Mouse (Mus musculus) MEL (cell line): ENCODE data around the gene Klra3. TPM values are rescaled to one million over a fixed set of nuclear protein-coding genes. Genes with fewer than 3 reads are reported as not detected.

ENCODE experiments used
- DNase-seq: peaks from one replicate; pipeline ENCODE4 v3.0.0; 2011; ENCODE audit warnings: low read depth, low spot score
- H3K27ac ChIP-seq: 2 replicates; pipeline ENCODE4 v1.5.1; 2012; ENCODE audit warnings: low read depth, mild to moderate bottlenecking, control low read depth, low read length, moderate library complexity; ENCODE audit not compliant: control insufficient read depth
- H3K27me3 ChIP-seq, 2 experiments: fragments of 150-350 bp in 1 of 2; sonication (generic) in 1 of 2; 2 replicates each; pipeline ENCODE4 v1.6.1; 2012; ENCODE audit warnings: low read length in 2 of 2, mild to moderate bottlenecking in 2 of 2, improper control_type of control experiment in 1 of 2, moderate library complexity in 1 of 2; ENCODE audit not compliant: insufficient read depth in 2 of 2, control insufficient read depth in 1 of 2
- H3K36me3 ChIP-seq, 2 experiments: 2 replicates each; pipeline ENCODE4 v1.6.1; 2012 to 2014; ENCODE audit warnings: low read length in 2 of 2, improper control_type of control experiment in 1 of 2, inconsistent platforms in 1 of 2, mild to moderate bottlenecking in 1 of 2; ENCODE audit not compliant: insufficient read depth in 2 of 2, control insufficient read depth in 1 of 2
- H3K4me1 ChIP-seq, 2 experiments: fragments of 150-350 bp in 1 of 2; sonication (generic) in 1 of 2; 2 replicates each; pipeline ENCODE4 v1.6.1; 2012; ENCODE audit warnings: low read length in 2 of 2, improper control_type of control experiment in 1 of 2, mild to moderate bottlenecking in 1 of 2; ENCODE audit not compliant: insufficient read depth in 2 of 2, control insufficient read depth in 1 of 2
- H3K4me3 ChIP-seq, 2 experiments: fragments of 150-350 bp in 1 of 2; sonication (generic) in 1 of 2; 2 replicates each; pipeline ENCODE4 v1.5.1; 2012; ENCODE audit warnings: low read depth in 2 of 2, low read length in 2 of 2, mild to moderate bottlenecking in 2 of 2, moderate library complexity in 2 of 2, control low read depth in 1 of 2, improper control_type of control experiment in 1 of 2; ENCODE audit not compliant: control insufficient read depth in 1 of 2, insufficient read depth in 1 of 2
- H3K79me2 ChIP-seq: 2 replicates; pipeline ENCODE4 v1.6.1; 2012; ENCODE audit warnings: mild to moderate bottlenecking, low read length, moderate library complexity; ENCODE audit not compliant: control insufficient read depth, poor library complexity, insufficient read depth
- H3K9ac ChIP-seq: 2 replicates; pipeline ENCODE4 v1.6.1; 2012; ENCODE audit warnings: low read depth, mild to moderate bottlenecking, control low read depth, low read length, moderate library complexity; ENCODE audit not compliant: control insufficient read depth, poor library complexity, severe bottlenecking
- H3K9me3 ChIP-seq: fragments of 150-350 bp; sonication (generic); replicated peaks from 2 replicates; pipeline ENCODE4 v1.6.1; 2012; ENCODE audit warnings: mild to moderate bottlenecking, low read length, improper control_type of control experiment, moderate library complexity; ENCODE audit not compliant: insufficient read depth
- BHLHE40 ChIP-seq: IDR thresholded peaks from 2 replicates; pipeline ENCODE4 v1.6.1; 2012; ENCODE audit warnings: low read depth, mild to moderate bottlenecking, inconsistent platforms, low read length, improper control_type of control experiment, borderline replicate concordance
- CTCF ChIP-seq, 3 experiments: IDR thresholded peaks in 2 of 3; conservative IDR thresholded peaks in 1 of 3; 2 replicates each; pipeline ENCODE4 v1.5.1; 2011 to 2012; ENCODE audit warnings: low read length in 3 of 3, low read depth in 2 of 3, mild to moderate bottlenecking in 2 of 3, improper control_type of control experiment in 1 of 3, inconsistent platforms in 1 of 3, mixed read lengths in 1 of 3, moderate library complexity in 1 of 3; ENCODE audit not compliant: control insufficient read depth in 1 of 3, insufficient read depth in 1 of 3, poor library complexity in 1 of 3, severe bottlenecking in 1 of 3
- ELF1 ChIP-seq: IDR thresholded peaks from 2 replicates; pipeline ENCODE4 v1.6.1; 2014; ENCODE audit warnings: low read depth, mild to moderate bottlenecking, inconsistent platforms, low read length, improper control_type of control experiment, moderate library complexity
- EP300 ChIP-seq, 2 experiments: IDR thresholded peaks; 2 replicates each; pipeline ENCODE4 v1.6.1; 2011; ENCODE audit warnings: improper control_type of control experiment in 2 of 2, low read length in 2 of 2, low read depth in 1 of 2, mild to moderate bottlenecking in 1 of 2
- ETS1 ChIP-seq: IDR thresholded peaks from 2 replicates; pipeline ENCODE4 v1.6.1; 2012; ENCODE audit warnings: low read depth, mild to moderate bottlenecking, inconsistent platforms, low read length, improper control_type of control experiment, moderate library complexity
- GABPA ChIP-seq: IDR thresholded peaks from 2 replicates; pipeline ENCODE4 v1.6.1; 2012; ENCODE audit warnings: low read depth, mild to moderate bottlenecking, inconsistent platforms, low read length, improper control_type of control experiment, moderate library complexity
- GATA1 ChIP-seq: IDR thresholded peaks from 2 replicates; pipeline ENCODE4 v1.6.1; 2011; ENCODE audit warnings: low read depth, low read length, improper control_type of control experiment
- MAFK ChIP-seq: IDR thresholded peaks from 2 replicates; pipeline ENCODE4 v1.6.1; 2011; ENCODE audit warnings: low read depth, mild to moderate bottlenecking, low read length, improper control_type of control experiment, borderline replicate concordance
- MEF2A ChIP-seq: IDR thresholded peaks from 2 replicates; pipeline ENCODE4 v1.6.1; 2014; ENCODE audit warnings: low read depth, mild to moderate bottlenecking, inconsistent platforms, low read length, improper control_type of control experiment; ENCODE audit not compliant: poor library complexity, insufficient replicate concordance, severe bottlenecking; ENCODE audit errors: extremely low read depth
- MXI1 ChIP-seq: IDR thresholded peaks from 2 replicates; pipeline ENCODE4 v1.6.1; 2011; ENCODE audit warnings: mild to moderate bottlenecking, low read depth, low read length, improper control_type of control experiment
- MYC ChIP-seq: IDR thresholded peaks from 2 replicates; pipeline ENCODE4 v1.6.1; 2011; ENCODE audit warnings: low read depth, mild to moderate bottlenecking, low read length, improper control_type of control experiment, moderate library complexity
- NRF1 ChIP-seq: IDR thresholded peaks from 2 replicates; pipeline ENCODE4 v1.6.1; 2014; ENCODE audit warnings: low read depth, mild to moderate bottlenecking, inconsistent platforms, low read length, improper control_type of control experiment, moderate library complexity; ENCODE audit not compliant: poor library complexity, insufficient read depth, severe bottlenecking
- POLR2A ChIP-seq, 2 experiments: IDR thresholded peaks; 2 replicates each; pipeline ENCODE4 v1.6.1; 2011 to 2012; ENCODE audit warnings: low read length in 2 of 2, mild to moderate bottlenecking in 2 of 2, control low read depth in 1 of 2, improper control_type of control experiment in 1 of 2, low read depth in 1 of 2, moderate library complexity in 1 of 2; ENCODE audit not compliant: control insufficient read depth in 1 of 2, insufficient read depth in 1 of 2, poor library complexity in 1 of 2
- POLR2AphosphoS2 ChIP-seq: IDR thresholded peaks from 2 replicates; pipeline ENCODE4 v1.6.1; 2011; ENCODE audit warnings: low read length, improper control_type of control experiment
- RCOR1 ChIP-seq: IDR thresholded peaks from 2 replicates; pipeline ENCODE4 v1.6.1; 2012; ENCODE audit warnings: low read depth, mild to moderate bottlenecking, inconsistent platforms, low read length, improper control_type of control experiment
- TCF12 ChIP-seq: IDR thresholded peaks from 2 replicates; pipeline ENCODE4 v1.6.1; 2014; ENCODE audit warnings: low read depth, mild to moderate bottlenecking, inconsistent platforms, low read length, improper control_type of control experiment, moderate library complexity
- USF1 ChIP-seq: IDR thresholded peaks from 2 replicates; pipeline ENCODE4 v1.6.1; 2014; ENCODE audit warnings: low read depth, mild to moderate bottlenecking, inconsistent platforms, low read length, improper control_type of control experiment, moderate library complexity
- ZKSCAN1 ChIP-seq: IDR thresholded peaks from 2 replicates; pipeline ENCODE4 v1.6.1; 2012; ENCODE audit warnings: low read depth, mild to moderate bottlenecking, inconsistent platforms, low read length, improper control_type of control experiment, moderate library complexity
- ZMIZ1 ChIP-seq: IDR thresholded peaks from 2 replicates; pipeline ENCODE4 v1.6.1; 2012; ENCODE audit warnings: low read depth, mild to moderate bottlenecking, inconsistent platforms, low read length, improper control_type of control experiment, moderate library complexity
- polyA plus RNA-seq, 2 experiments: library from polyadenylated mRNA; stranded (reverse) in 1 of 2; unstranded in 1 of 2; fragments of >175 nt in 1 of 2; fragments of >200 nt in 1 of 2; gene quantifications; 2 replicates each; pipeline versions ENCODE4 v1.2.1 to v1.2.4; 2012; ENCODE audit warnings: low replicate concordance in 2 of 2, low read depth in 1 of 2; ENCODE audit not compliant: insufficient read length in 2 of 2, insufficient read depth in 1 of 2, missing spikeins in 1 of 2
- total RNA-seq: library from RNA; depleted of rRNA; stranded (reverse); fragments of 300-350 nt; gene quantifications from 2 replicates; pipeline ENCODE4 v1.2.3, GENCODE M21; 2012; rRNA removed

Gene Klra3
- total RNA-seq (0.08 and 0.23 TPM in 2 replicates), polyA plus RNA-seq (not detected)

DNA sequence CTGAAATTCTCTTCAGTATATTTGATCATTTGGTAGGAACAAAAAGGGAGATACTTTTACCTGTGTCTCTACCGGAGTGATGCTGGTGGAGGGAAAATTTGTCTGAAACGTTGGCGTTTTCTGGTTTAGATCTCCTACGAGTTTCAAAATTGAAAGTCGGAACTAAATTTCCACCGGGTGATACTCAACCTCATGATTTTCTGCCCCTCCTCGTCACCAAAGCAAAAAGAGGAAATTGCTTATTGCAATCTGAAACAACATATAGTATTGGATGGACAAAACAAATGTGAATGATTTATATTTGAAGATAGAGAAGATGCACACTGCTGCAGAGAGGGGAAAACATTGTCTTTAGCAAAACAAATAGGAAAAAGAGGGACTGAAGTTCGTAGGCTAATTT is at the start of gene Klra3:
Gene Klra3 (minus strand): TSS at position 164 of the 400 bp plus-strand sequence.
- Histone ChIP-seq H3K4me3 (peak within 1 kb of the TSS; percentile 47 to 56), H3K9me3 (no peaks in the 10 kb centered on the region), H3K79me2 (no peaks in the 10 kb centered on the region), H3K4me1 (peaks cover 4 to 21% of the 10 kb centered on the region in 2 experiments; a peak in 2 of 4 replicates), H3K36me3 (peaks cover 0 to 19% of the 10 kb centered on the region in 2 experiments; a peak in 2 of 4 replicates), H3K9ac (0 out of 2 replicates have a peak within 1 kb of the TSS, but pooled peaks have one; percentile 38), H3K27ac (peak within 1 kb of the TSS; percentile 42), H3K27me3 (no peaks in the 10 kb centered on the region)
- DNase-seq = peak; percentile 57
- TF ChIP-seq MXI1 (no peak), GABPA (no peak), RCOR1 (no peak), GATA1 (no peak), ELF1 (no peak), CTCF (IDR thresholded peaks at IDR 0.05 in 2 of 3, conservative IDR thresholded peaks at IDR 0.05 in 1 of 3; ENCODE audit: control insufficient read depth in 1 of 3, insufficient read depth in 1 of 3, low read depth in 2 of 3, low read length in 3 of 3, poor library complexity in 1 of 3, severe bottlenecking in 1 of 3) (no peak), POLR2A (IDR thresholded peaks at IDR 0.05; ENCODE audit: control insufficient read depth in 1 of 2, insufficient read depth in 1 of 2, low read depth in 1 of 2, low read length in 2 of 2, poor library complexity in 1 of 2) (no peak), BHLHE40 (no peak), MEF2A (no peak)

DNA sequence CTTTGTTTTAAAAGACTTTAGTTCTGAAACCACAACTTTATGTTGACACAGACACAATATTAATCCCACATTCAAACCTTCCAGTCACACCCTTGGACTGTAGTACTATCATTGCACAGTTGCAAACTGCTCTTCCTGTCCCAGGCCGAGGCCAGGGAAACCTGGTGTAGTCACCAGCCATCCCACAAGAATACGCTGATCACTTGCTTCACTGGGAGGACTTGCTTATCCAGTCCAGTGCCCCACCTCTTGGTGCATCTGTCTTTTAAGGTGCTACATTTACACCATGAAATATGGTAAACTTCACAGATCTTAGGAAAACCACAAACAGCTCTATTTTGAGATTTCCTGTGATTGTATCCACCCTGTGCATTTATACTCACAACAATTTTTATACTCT is 49.4 kb upstream of the Klra3 start, which contains the start of gene Klra1:
Gene Klra1 (minus strand): TSS at position 125 of the 400 bp plus-strand sequence.
- H3K27me3 ChIP-seq = no peaks in the 10 kb centered on the region
- DNase-seq = no peak
- no peaks in the 10 kb centered on the region for H3K9me3 ChIP-seq

DNA sequence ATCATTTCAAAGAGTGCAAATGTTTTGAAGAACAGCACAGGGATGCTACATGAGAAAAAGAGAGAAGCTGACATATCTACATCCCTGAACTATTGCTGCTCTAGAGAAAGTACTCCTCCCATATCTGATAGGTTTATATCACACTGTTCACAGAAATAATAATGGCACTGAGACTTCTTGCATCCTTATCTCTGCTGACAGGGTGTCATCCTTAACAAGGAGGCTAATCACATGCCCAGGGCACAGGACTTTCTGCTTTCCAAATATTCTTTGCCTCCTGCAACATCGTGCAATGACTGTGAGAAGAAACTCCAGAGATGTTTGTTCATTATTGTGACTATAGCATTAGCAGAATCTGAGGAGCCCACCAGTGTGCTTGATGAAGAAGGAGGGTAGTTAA is 48.4 kb upstream of the Klra3 start:
- peaks cover 4 to 14% of the 10 kb centered on the region in 2 experiments; a peak in 3 of 4 replicates for H3K4me1 ChIP-seq
- no peaks in the 10 kb centered on the region for H3K9me3 ChIP-seq
- H3K27ac ChIP-seq = no peak overlapping the region; the same call in 1 of the 2 replicates
- no peaks in the 10 kb centered on the region for H3K79me2 ChIP-seq
- H3K36me3 ChIP-seq = peaks cover 0 to 19% of the 10 kb centered on the region in 2 experiments; a peak in 2 of 4 replicates
- H3K4me3 ChIP-seq = no peak overlapping the region
- DNase-seq = peak; percentile 50
- peak; percentile 56; the same call in 1 of the 2 replicates for TF ChIP-seq MEF2A
- TF ChIP-seq GATA1 = peak; percentile 80
- peak; percentile 84 for TF ChIP-seq TCF12
- TF ChIP-seq POLR2AphosphoS2 = no peak
- TF ChIP-seq RCOR1 = peak; percentile 73
- peak; percentile 47; the same call in 1 of the 2 replicates for TF ChIP-seq BHLHE40
- peak; percentile 76 for TF ChIP-seq ETS1
- TF ChIP-seq EP300 (IDR thresholded peaks at IDR 0.05; ENCODE audit: low read depth in 1 of 2, low read length in 2 of 2) = peak; percentile 74 to 84
- TF ChIP-seq ZMIZ1 = no peak
- peak; percentile 73 for TF ChIP-seq USF1
- no peak for TF ChIP-seq ZKSCAN1
- H3K9ac ChIP-seq = no peak overlapping the region
- H3K27me3 ChIP-seq = no peaks in the 10 kb centered on the region

More for the DNA sequence above, 49.4 kb upstream of the Klra3 start, which contains the start of gene Klra1:
- H3K4me3 ChIP-seq = no peak within 1 kb of the TSS
- peaks cover 4 to 14% of the 10 kb centered on the region in 2 experiments; a peak in 3 of 4 replicates for H3K4me1 ChIP-seq
- peaks cover 0 to 19% of the 10 kb centered on the region in 2 experiments; a peak in 2 of 4 replicates for H3K36me3 ChIP-seq
- H3K79me2 ChIP-seq = no peaks in the 10 kb centered on the region
- TF ChIP-seq EP300 (IDR thresholded peaks at IDR 0.05; ENCODE audit: low read depth in 1 of 2, low read length in 2 of 2) = no peak
- no peak for TF ChIP-seq USF1
- TF ChIP-seq NRF1 = no peak
- peak; percentile 47; the same call in 1 of the 2 replicates for TF ChIP-seq MXI1
- TF ChIP-seq MAFK = no peak
- TF ChIP-seq MYC = no peak
- no peak for TF ChIP-seq CTCF (IDR thresholded peaks at IDR 0.05 in 2 of 3, conservative IDR thresholded peaks at IDR 0.05 in 1 of 3; ENCODE audit: control insufficient read depth in 1 of 3, insufficient read depth in 1 of 3, low read depth in 2 of 3, low read length in 3 of 3, poor library complexity in 1 of 3, severe bottlenecking in 1 of 3)
- TF ChIP-seq RCOR1 = 0 out of 2 replicates have a peak, but pooled peaks have one; percentile 28
- H3K9ac ChIP-seq = no peak within 1 kb of the TSS
- no peak within 1 kb of the TSS; the same call in 1 of the 2 replicates for H3K27ac ChIP-seq
